In genomic region chr3:31138454-31139424, GRCm38 (mm10) we compare ENCODE assay signal across 8 mouse cellular contexts. TPM values are rescaled to one million over a fixed set of nuclear protein-coding genes. Genes with fewer than 3 reads are reported as not detected.
DNase-seq lines count a peak whose midpoint lies in the region; ATAC-seq lines count a peak whose summit lies in the region.

No protein-coding gene starts in this region.

- peak; percentile 57 for DNase-seq in cerebellum, adult 11 months
- peak; percentile 92 for DNase-seq in adipocyte (ENCODE audit: low spot score)
- peak; percentile 68 for DNase-seq in embryo, embryonic 10 days (ENCODE audit: low spot score)
- DNase-seq in layer of hippocampus, adult 9-10 months (ENCODE audit: low spot score): peak; percentile 91
- DNase-seq in skeletal muscle tissue, adult 2 months (ENCODE audit: low read depth, low spot score): peak; percentile 59

- no peak for ATAC-seq in cerebellum, adult (ENCODE audit: insufficient number of reproducible peaks, low FRiP score, low TSS enrichment)
- ATAC-seq in granulocyte monocyte progenitor cell, adult 5-6 weeks (replicated peaks; ENCODE audit: poor library complexity, severe bottlenecking): peak; percentile 73
- ATAC-seq in megakaryocyte, adult 5-6 weeks (ENCODE audit: poor library complexity, severe bottlenecking): peak; percentile 85

RNA-seq across cellular contexts. Expression of gene Cldn11, which starts 11.0 kb away (rescaled TPM):
- not detected in 2 replicates for total RNA-seq in granulocyte monocyte progenitor cell, adult 5-6 weeks (2014; fragmentation: Nextera tagmentation)
- not detected in 2 replicates for total RNA-seq in granulocyte monocyte progenitor cell, adult 5-6 weeks (2017)
- total RNA-seq in megakaryocyte, adult 5-6 weeks (2015): not detected in 2 replicates
- not detected in 2 replicates for total RNA-seq in megakaryocyte, adult 5-6 weeks (2017)

RNA-seq across cellular contexts. Expression of gene Skil, which starts 43.9 kb away (rescaled TPM):
- 5.0 and 7.4 TPM in 2 replicates for total RNA-seq in granulocyte monocyte progenitor cell, adult 5-6 weeks (2014; fragmentation: Nextera tagmentation)
- total RNA-seq in granulocyte monocyte progenitor cell, adult 5-6 weeks (2017): 9.2 and 10.5 TPM in 2 replicates
- total RNA-seq in megakaryocyte, adult 5-6 weeks (2015): 20.4 and 21.8 TPM in 2 replicates
- total RNA-seq in megakaryocyte, adult 5-6 weeks (2017): 31.6 and 32.5 TPM in 2 replicates
